Mouse (Mus musculus) midbrain, embryonic 15.5 days (tissue): ENCODE measurements at regions not wholly inside any gene's neighbourhood (a gene's known extent, or its start where the extent isn't known, plus 50 kb on each side); places are given as distances from the start of the nearest gene placed in this dataset.
A peak's percentile ranks its signal among the peaks of the same experiment; 100 is the strongest.
"Not testable (repeated sequence)": the region's sequence is repeated elsewhere in the genome, so short reads cannot be mapped to it uniquely, and the experiment has no call there.

Source experiments
- ATAC-seq: fragments of 200-750 bp; cut with Nextera tagmentation; replicated peaks from 2 replicates; pipeline ENCODE4 v1.8.0; 2017; ENCODE audit warnings: moderate TSS enrichment
- H3K27ac ChIP-seq: fragments of 300-500 bp; sonication (generic); 2 replicates; pipeline ENCODE4 v1.5.1; 2015; ENCODE audit warnings: mild to moderate bottlenecking, inconsistent platforms
- H3K27me3 ChIP-seq: fragments of 300-500 bp; sonication (generic); replicated peaks from 2 replicates; pipeline ENCODE4 v1.6.1; 2015; ENCODE audit warnings: inconsistent platforms
- H3K36me3 ChIP-seq: fragments of 300-500 bp; sonication (generic); replicated peaks from 2 replicates; pipeline ENCODE4 v1.6.1; 2015; ENCODE audit warnings: inconsistent platforms
- H3K4me1 ChIP-seq: fragments of 300-500 bp; sonication (generic); 2 replicates; pipeline ENCODE4 v1.6.1; 2015; ENCODE audit warnings: inconsistent platforms
- H3K4me2 ChIP-seq: fragments of 300-500 bp; sonication (generic); 2 replicates; pipeline ENCODE4 v1.6.1; 2015; ENCODE audit warnings: inconsistent platforms, mild to moderate bottlenecking, moderate library complexity
- H3K4me3 ChIP-seq: fragments of 300-500 bp; sonication (generic); 2 replicates; pipeline ENCODE4 v1.5.1; 2015; ENCODE audit warnings: mild to moderate bottlenecking, inconsistent platforms
- H3K9ac ChIP-seq: fragments of 300-500 bp; sonication (generic); 2 replicates; pipeline ENCODE4 v1.6.1; 2015; ENCODE audit warnings: mild to moderate bottlenecking, inconsistent platforms
- H3K9me3 ChIP-seq: fragments of 300-500 bp; sonication (generic); 2 replicates; pipeline ENCODE4 v1.6.1; 2016; ENCODE audit warnings: inconsistent platforms
- WGBS: fragments of 180-500 bp; shearing (Covaris S2); methylation state at CpG from one replicate; pipeline ENCODE4 v1.1.7; 2015; ENCODE audit warnings: mixed read lengths; 5-methylcytosine and 5-hydroxymethylcytosine counted together

DNA sequence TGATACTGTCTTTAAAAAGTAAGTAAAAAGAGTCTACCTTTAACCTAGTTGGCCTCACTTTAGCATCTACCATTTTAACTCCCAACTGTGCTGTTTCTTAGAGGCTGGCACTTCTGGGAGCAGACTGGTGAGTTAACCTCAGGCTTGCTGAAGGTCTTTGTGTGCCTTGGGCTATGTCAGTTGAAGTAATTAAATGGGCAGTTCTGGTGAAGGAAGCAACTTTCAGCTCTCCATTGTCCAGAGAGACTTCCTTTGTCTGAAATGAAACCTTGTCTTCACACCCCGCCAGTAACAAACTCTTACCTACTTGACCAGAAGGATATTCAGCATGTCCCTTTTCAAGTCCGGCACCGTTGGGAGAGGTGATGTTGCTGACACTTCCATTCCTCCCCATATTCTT lies 55.5 kb downstream of the Zfp281 start:
- no peak for ATAC-seq
- H3K4me3 ChIP-seq = no peak overlapping the region
- H3K9ac ChIP-seq = no peak overlapping the region
- 74% methylated on average over 3 of the region's 3 CpGs for WGBS
- H3K36me3 ChIP-seq = no peaks in the 10 kb centered on the region
- no peak overlapping the region for H3K4me2 ChIP-seq
- H3K27me3 ChIP-seq = no peaks in the 10 kb centered on the region
- H3K27ac ChIP-seq = no peak overlapping the region
- H3K4me1 ChIP-seq = no peaks in the 10 kb centered on the region
- H3K9me3 ChIP-seq = no peaks in the 10 kb centered on the region

DNA sequence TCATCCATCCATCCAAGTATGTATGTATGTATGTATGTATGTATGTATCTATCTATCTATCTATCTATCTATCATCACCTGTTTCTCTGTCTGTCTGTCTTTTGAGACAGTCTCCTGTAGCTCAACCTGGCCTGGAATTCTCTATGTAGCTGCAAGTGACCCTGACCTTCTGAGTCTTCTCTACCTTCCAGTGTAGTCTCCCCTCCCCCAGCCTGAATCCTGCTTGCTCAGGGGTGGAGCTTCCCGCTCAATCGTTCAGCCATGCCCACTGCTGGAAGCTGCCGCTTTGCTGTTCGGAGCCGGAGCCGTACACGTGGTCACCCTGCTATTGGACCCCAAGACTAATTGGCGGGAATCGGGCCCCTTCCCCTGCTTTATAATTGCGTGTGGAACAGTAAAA lies 57.6 kb downstream of the Zfp281 start:
- not testable (repeated sequence) for H3K9me3 ChIP-seq, H3K4me1 ChIP-seq, H3K36me3 ChIP-seq, H3K9ac ChIP-seq, H3K27me3 ChIP-seq, H3K4me3 ChIP-seq, ATAC-seq, H3K4me2 ChIP-seq, H3K27ac ChIP-seq
- 59% methylated on average over 10 of the region's 10 CpGs for WGBS

GRCm38 (mm10) chr1:136683061-136683531 lies 58.4 kb downstream of the Zfp281 start:
- Histone ChIP-seq H3K4me2 (no peak overlapping the region), H3K4me1 (no peaks in the 10 kb centered on the region), H3K4me3 (no peak overlapping the region), H3K36me3 (no peaks in the 10 kb centered on the region), H3K9me3 (no peaks in the 10 kb centered on the region), H3K27ac (no peak overlapping the region), H3K9ac (no peak overlapping the region), H3K27me3 (no peaks in the 10 kb centered on the region)
- ATAC-seq = no peak
- 83% methylated on average over 3 of the region's 3 CpGs for WGBS

- Histone ChIP-seq H3K27me3 (no peaks in the 10 kb centered on the region), H3K9ac (no peak overlapping the region), H3K4me3 (no peak overlapping the region), H3K4me2 (no peak overlapping the region), H3K4me1 (no peaks in the 10 kb centered on the region), H3K27ac (no peak overlapping the region), H3K36me3 (no peaks in the 10 kb centered on the region), H3K9me3 (no peaks in the 10 kb centered on the region)
- ATAC-seq = no peak
- WGBS = 56% methylated on average over 10 of the region's 10 CpGs
These were observed 58.9 kb downstream of the Zfp281 start for GRCm38 (mm10) chr1:136683561-136684131.

GRCm38 (mm10) chr1:136684481-136684880 lies 59.8 kb downstream of the Zfp281 start:
- Histone ChIP-seq H3K27ac (no peak overlapping the region), H3K4me2 (no peak overlapping the region), H3K36me3 (no peaks in the 10 kb centered on the region), H3K27me3 (no peaks in the 10 kb centered on the region), H3K9ac (no peak overlapping the region), H3K9me3 (no peaks in the 10 kb centered on the region), H3K4me1 (no peaks in the 10 kb centered on the region), H3K4me3 (no peak overlapping the region)
- WGBS = 90% methylated on average over 5 of the region's 5 CpGs
- ATAC-seq = no peak

GRCm38 (mm10) chr1:136685191-136686060 lies 60.7 kb downstream of the Zfp281 start:
- no peak for ATAC-seq
- Histone ChIP-seq H3K9me3 (no peaks in the 10 kb centered on the region), H3K9ac (no peak overlapping the region), H3K36me3 (no peaks in the 10 kb centered on the region), H3K4me1 (no peaks in the 10 kb centered on the region), H3K27me3 (no peaks in the 10 kb centered on the region), H3K4me2 (no peak overlapping the region), H3K4me3 (no peak overlapping the region), H3K27ac (no peak overlapping the region)
- 71% methylated on average over 13 of the region's 13 CpGs for WGBS

- Histone ChIP-seq H3K27me3 (no peaks in the 10 kb centered on the region), H3K36me3 (no peaks in the 10 kb centered on the region), H3K27ac (no peak overlapping the region), H3K4me2 (no peak overlapping the region), H3K4me1 (no peaks in the 10 kb centered on the region), H3K4me3 (no peak overlapping the region), H3K9ac (no peak overlapping the region), H3K9me3 (no peaks in the 10 kb centered on the region)
- ATAC-seq = no peak
These were observed 61.8 kb downstream of the Zfp281 start for GRCm38 (mm10) chr1:136686467-136686866.

GRCm38 (mm10) chr1:136690068-136690467 lies 65.4 kb downstream of the Zfp281 start:
- no peak overlapping the region for H3K4me2 ChIP-seq
- H3K27me3 ChIP-seq = no peaks in the 10 kb centered on the region
- H3K27ac ChIP-seq = no peak overlapping the region
- no peak overlapping the region for H3K9ac ChIP-seq
- no peak for ATAC-seq
- H3K9me3 ChIP-seq = no peaks in the 10 kb centered on the region
- no peaks in the 10 kb centered on the region for H3K36me3 ChIP-seq
- 25% methylated on average over 2 of the region's 2 CpGs for WGBS
- H3K4me3 ChIP-seq = no peak overlapping the region
- H3K4me1 ChIP-seq = no peaks in the 10 kb centered on the region

DNA sequence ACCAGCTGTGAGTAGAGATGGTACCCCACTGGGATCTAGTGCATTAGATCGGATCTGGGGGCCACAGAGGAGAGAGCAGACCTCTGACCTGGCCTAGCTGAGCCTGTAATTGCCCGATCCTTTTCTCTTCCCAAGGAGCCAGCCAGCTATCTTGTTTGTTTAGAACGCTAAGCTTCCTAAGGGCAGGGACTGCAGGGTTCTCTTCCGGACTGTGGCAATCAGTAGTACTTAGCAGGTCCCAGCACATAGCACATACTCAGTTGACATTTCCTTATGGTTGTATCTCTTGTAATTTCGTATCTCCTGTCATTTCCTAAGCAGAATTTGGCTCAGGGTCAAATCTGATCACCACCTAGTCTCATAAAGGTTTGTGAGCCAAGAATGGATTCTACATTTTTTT lies 68.7 kb downstream of the Zfp281 start:
- Histone ChIP-seq H3K4me1 (peaks cover 6% of the 10 kb centered on the region; the same call in 1 of the 2 replicates), H3K9ac (no peak overlapping the region), H3K36me3 (no peaks in the 10 kb centered on the region), H3K4me2 (no peak overlapping the region), H3K27me3 (no peaks in the 10 kb centered on the region), H3K9me3 (no peaks in the 10 kb centered on the region), H3K27ac (no peak overlapping the region), H3K4me3 (no peak overlapping the region)
- ATAC-seq = no peak
- 32% methylated on average over 5 of the region's 5 CpGs for WGBS

DNA sequence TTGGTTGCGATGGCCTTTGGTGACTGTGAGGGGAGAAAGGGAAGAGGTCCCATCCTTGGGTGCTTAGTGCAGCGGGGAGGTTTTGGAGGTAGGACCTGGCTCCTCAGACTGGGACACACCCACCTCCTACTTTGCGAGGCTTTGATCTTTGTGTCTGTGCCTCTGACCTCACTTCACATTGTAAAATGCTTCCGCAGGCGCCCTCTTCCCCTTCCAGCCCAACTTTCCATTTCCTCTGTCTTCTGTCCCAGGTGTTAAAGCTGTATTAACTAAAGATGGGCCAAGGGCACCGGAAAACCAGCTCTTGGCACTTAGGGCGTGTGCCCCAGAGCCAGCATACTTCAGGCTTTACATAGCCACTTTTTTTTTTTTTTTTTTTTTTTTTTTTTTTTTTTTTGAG lies 70.3 kb downstream of the Zfp281 start:
- 62% methylated on average over 7 of the region's 7 CpGs for WGBS
- no peaks in the 10 kb centered on the region for H3K36me3 ChIP-seq
- no peak overlapping the region for H3K4me3 ChIP-seq
- H3K27ac ChIP-seq = no peak overlapping the region
- no peaks in the 10 kb centered on the region for H3K9me3 ChIP-seq
- H3K9ac ChIP-seq = no peak overlapping the region
- H3K4me1 ChIP-seq = peaks cover 6% of the 10 kb centered on the region; the same call in 1 of the 2 replicates
- no peak for ATAC-seq
- no peaks in the 10 kb centered on the region for H3K27me3 ChIP-seq
- H3K4me2 ChIP-seq = no peak overlapping the region

DNA sequence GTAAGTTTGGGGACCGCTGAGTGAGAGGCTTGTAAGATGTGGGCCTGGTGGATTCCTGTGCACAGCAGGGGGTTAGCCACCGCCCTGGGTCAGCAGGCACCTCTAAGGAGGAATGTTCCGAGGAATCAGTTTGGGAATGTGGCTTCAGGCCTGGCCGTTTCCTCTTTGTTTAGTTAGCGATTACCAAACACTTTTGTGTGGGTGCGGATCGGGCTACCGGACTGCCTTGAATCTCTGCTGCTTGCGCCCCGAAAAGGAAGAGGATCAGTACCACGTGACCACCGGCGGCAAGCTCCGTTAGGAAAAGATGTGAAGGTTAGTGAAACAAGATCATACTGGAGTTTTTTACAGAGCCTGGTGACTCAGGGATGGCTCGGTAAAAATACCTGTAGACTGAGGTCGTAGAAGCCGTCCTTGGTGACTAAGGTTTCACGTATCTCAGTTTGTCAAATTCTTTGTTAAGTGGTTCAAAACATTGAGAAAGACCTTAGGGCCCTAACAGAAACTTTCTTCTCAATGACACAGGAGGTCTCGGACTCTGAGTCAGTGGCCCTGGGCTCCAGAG lies 71.5 kb downstream of the Zfp281 start:
- Histone ChIP-seq H3K9me3 (no peaks in the 10 kb centered on the region), H3K4me3 (no peak overlapping the region), H3K27ac (no peak overlapping the region), H3K36me3 (no peaks in the 10 kb centered on the region), H3K9ac (0 out of 2 replicates have a peak overlapping the region, but pooled peaks have one; percentile 19), H3K4me2 (peak overlapping the region; percentile 36), H3K27me3 (no peaks in the 10 kb centered on the region), H3K4me1 (peaks cover 6% of the 10 kb centered on the region; the same call in 1 of the 2 replicates)
- 10% methylated on average over 19 of the region's 19 CpGs for WGBS
- no peak for ATAC-seq

- WGBS = 21% methylated on average over 9 of the region's 9 CpGs
- Histone ChIP-seq H3K4me2 (no peak overlapping the region), H3K9me3 (no peaks in the 10 kb centered on the region), H3K9ac (no peak overlapping the region), H3K4me3 (no peak overlapping the region), H3K27me3 (no peaks in the 10 kb centered on the region), H3K4me1 (peaks cover 6% of the 10 kb centered on the region; the same call in 1 of the 2 replicates), H3K27ac (no peak overlapping the region), H3K36me3 (no peaks in the 10 kb centered on the region)
- no peak for ATAC-seq
These were observed 73.9 kb downstream of the Zfp281 start for GRCm38 (mm10) chr1:136698454-136699152.
